Mouse (Mus musculus): ENCODE results near the gene Prune1. TPM values are rescaled to one million over a fixed set of nuclear protein-coding genes. Genes with fewer than 3 reads are reported as not detected.
A peak's percentile ranks its signal among the peaks of the same experiment; 100 is the strongest.

Prune1 gene
- total RNA-seq, 2 experiments from 2014 or later: 38.1 to 46.8 TPM

DNA sequence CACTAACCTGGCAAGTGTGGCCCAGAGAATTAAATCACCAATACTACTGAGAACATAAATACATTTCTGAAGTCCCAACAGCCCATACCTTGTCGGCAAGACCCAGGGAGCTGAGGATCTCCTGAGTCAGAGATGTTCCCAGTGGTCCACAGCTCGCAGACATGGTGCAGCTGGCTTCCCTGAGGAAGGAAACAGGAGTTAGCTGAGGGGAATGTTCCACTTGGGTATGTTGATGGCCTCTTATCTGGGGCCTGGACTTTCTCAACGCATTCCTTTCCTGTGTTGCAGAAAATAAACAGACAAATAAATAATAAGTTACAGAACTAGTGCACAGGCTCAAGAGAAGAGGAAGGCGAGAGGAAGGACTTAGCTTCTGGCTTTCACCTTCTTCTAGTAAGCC is 24.4 kb upstream of the Prune1 start:
- no peak for DNase-seq

- no peak for DNase-seq
Measured at GRCm38 (mm10) chr3:95301204-95301796, 19.4 kb upstream of the Prune1 start.

DNA sequence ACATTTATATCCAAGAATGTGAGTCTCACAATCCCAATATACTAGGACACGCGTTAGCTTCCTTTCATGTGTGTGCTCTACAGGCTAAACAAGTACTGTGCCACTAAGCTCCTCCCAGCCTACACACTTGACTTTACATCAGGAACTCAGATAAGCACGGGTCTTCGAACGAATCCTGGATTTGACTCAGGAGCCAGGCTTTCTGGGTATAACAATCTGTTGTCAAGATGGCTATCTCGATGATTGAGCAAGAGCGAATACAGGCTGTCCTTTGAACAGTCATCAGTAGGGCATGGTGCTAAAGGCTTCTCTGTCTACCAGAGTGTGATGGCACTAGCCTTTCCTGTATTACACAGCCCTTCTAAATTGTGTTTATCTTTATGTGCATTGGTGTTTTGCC is 16.1 kb upstream of the Prune1 start:
- no peak for DNase-seq

DNA sequence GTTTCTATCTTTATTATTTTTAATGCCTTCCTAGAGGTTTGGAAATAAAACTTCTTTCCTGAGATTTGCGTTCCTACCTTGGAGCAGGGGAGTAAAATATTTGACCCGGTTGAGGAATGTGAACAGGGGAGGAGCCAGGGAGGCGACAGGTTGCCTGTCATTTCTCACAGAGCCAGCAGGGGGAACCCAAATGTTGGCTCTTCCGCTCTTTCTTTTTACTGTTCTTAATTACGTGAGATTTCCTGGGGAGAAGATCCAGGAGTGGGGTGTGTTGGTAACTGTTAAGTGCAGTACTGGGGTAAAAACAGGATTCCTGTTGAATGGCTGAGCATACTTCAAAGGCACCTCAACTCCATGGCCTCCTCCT is 14.2 kb upstream of the Prune1 start:
- DNase-seq: no peak

GRCm38 (mm10) chr3:95295321-95296102 is 13.6 kb upstream of the Prune1 start:
- no peak for DNase-seq

DNA sequence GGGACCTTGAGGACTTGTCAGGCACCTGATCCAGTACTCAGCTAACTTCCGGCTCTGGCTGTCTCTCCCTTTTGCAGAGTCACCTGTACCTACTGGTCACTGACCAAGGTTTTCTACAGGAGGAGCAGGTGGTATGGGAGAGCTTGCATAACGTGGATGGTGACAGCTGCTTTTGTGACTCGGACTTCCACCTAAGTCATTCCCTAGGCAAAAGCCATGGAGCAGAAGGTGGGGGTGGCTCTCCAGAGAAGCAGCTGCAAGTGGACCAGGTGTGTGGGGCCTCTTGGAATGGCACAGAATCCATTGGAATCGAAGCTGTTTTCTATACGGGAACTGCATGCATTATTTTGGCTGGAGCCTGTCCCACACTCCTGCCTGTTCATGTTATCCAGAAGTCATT is 12.8 kb upstream of the Prune1 start:
- no peak for DNase-seq

- no peak for DNase-seq
Measured at GRCm38 (mm10) chr3:95294316-95294715, 12.4 kb upstream of the Prune1 start.

DNA sequence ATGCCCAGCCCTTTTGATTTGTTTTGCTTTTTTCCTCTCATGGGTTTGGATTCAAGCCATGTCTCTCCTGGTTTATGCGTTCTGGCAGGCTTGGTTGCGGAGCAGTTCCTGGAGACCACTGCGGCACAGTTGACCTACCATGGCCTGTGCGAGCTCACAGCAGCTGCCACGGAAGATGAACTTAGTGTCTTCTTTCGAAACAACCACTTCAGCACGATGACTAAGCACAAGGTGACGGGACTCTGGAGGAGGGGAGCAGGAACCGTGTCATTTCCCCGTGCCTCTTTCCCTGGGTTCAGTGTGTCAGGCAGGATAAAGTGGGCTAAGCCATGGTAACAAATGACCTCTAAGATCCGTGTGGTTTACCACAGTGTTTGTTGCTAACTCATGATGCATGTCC is 11.7 kb upstream of the Prune1 start:
- DNase-seq: no peak

DNA sequence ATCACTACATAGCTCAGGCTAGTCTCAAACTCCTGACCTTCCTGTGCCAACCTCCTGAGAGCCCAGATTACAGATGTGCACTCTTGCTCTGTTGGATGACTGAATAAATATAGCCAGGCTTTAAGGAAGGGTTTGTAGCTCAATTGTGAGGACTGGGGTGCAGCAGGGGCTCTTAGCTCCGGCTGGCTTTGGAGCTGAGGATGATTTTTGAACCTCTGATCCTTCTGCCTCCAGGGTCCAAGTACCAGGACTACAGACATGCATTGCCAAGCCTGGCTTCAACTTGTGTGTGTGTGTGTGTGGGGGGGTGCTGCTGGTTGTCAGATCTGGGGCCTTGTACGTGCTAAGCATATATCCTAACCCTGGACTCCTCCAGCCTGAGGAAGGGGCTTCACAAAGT is 11.0 kb upstream of the Prune1 start:
- DNase-seq: no peak

GRCm38 (mm10) chr3:95291041-95291440 is 9.2 kb upstream of the Prune1 start:
- DNase-seq: no peak

GRCm38 (mm10) chr3:95290156-95290555 is 8.3 kb upstream of the Prune1 start:
- DNase-seq: no peak

DNA sequence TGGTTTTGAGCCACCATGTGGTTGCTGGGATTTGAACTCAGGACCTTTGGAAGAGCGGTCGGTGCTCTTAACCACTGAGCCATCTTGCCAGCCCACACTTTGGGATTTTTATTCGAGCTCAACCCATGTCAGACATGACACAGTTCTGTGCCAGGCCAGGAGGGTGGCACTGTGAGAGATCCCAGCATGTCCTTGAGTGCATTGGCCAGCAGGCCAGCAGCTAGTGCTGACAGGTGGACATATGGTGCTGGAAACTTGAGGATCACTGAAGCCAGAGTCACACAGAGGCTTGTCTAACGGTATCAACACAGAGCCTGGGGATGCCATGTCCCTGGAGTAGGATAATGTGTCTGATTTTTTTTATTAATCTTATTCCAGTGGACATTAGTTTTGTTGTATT is 7.5 kb upstream of the Prune1 start:
- DNase-seq: no peak

GRCm38 (mm10) chr3:95287541-95287940 is 5.7 kb upstream of the Prune1 start:
- DNase-seq: no peak

DNA sequence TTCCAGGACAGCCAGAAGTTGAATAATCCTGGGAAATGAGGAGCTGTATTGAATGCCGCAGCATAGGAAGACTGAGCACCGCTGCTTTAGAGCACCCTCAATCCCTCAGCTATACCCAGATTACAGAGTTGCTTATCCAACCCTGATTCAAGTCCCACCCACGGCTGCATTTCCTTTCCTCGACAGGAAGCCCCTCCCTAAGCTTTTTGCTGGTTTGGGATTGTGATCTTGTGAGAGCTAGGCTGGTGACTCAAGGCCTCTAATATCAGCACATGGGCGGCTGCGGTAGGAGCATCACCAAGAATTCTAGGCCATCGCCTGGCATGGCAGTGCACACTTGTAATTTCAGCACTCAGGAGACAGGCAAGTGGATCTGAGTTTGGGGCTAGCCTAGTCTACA is 4.6 kb upstream of the Prune1 start:
- DNase-seq: no peak

- no peak for DNase-seq
Measured at GRCm38 (mm10) chr3:95286011-95286410, 4.1 kb upstream of the Prune1 start.

- DNase-seq: no peak
Measured at GRCm38 (mm10) chr3:95285390-95285789, 3.5 kb upstream of the Prune1 start.

DNA sequence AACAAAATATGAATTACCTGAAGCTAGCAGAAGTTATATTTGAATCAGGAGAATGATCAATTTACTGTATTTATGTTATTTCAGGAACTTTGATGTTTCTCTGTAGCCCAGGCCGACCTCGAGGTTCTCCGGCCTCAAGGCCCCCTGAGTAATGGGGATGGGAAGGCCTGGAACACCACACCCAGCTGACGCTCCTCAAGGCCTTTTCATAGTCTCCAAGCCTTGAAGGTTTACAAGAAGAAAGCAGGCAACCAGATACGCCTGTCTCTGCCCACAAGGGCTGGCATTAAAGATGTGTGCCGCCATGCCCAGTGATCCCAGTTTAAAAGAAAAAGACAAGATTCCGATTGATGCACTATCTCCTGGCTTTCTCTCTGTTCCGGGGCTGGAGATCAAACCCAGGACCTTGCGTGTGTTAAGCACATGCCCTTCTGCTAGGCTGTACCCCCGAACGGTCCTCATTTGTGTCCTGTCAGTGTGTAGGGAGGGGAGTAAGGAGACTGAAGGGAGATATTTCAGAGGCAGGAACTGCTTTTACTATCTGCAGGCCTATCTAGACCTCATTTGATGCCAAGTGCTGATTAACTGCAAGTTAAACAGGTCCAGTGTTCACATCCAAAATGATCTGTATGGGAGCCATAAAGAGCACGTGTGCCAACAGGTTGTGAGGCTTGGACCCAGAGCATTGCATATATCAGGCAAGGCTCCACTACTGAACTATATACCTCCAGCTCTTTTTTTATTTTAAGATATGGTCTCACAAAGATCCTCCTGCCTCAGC is 2.8 kb upstream of the Prune1 start:
- DNase-seq: no peak

GRCm38 (mm10) chr3:95284062-95284461 is 2.2 kb upstream of the Prune1 start:
- no peak for DNase-seq

- no peak for DNase-seq
Measured at GRCm38 (mm10) chr3:95283589-95283941, 1.7 kb upstream of the Prune1 start.

- DNase-seq: peak; percentile 82
Measured at GRCm38 (mm10) chr3:95282865-95283588, 1.2 kb upstream of the Prune1 start.

- DNase-seq: no peak
Measured at GRCm38 (mm10) chr3:95282381-95282864, 547 bp upstream of the Prune1 start.

DNA sequence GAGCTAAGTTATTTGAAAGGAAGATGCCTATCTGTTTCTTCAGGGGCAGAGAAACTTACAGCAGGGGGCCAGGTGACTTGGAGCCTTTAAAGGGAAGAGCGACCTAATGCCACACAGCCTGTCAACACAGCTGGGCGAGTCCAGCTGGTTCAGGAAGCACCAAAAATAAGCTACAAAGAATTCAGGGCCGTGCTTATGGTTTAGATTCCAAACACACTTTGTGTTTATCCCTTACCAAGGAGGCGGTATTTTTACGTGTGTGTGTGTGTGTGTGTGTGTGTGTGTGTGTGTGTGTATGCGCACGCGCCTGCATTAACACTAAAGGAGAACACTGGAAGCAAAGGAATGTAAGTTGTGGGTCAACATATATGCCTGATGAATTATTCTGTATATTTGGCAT is 1.1 kb downstream of the Prune1 start:
- no peak for DNase-seq

DNA sequence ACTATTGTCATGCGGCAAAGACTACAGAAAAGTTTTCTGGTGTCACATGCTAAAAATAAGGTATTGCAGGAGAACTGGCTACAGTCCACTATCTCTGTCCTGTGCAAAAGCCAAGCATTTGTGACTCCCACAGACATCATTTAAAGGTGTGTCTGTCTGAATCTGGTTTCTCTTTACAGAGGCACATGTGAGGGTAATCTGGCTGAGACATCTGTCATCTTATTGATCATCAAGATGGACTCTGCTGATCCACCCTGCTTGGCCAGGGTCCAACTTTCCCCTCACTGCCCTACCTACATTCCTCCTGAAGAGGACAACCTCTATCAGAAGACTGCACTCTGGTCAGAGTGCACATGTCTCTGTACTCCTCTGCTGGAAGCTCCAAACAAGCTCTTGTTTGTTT is 4.7 kb downstream of the Prune1 start:
- no peak for DNase-seq

Measured in gastrocnemius, postnatal 10 days (tissue).